Mouse (Mus musculus) left cerebral cortex, postnatal 25 days (tissue): ENCODE results near the gene Tecpr1. TPM values are rescaled to one million over a fixed set of nuclear protein-coding genes. Genes with fewer than 3 reads are reported as not detected.

Experiments used
- DNase-seq, 2 experiments: peaks; one replicate each; pipeline ENCODE4 v3.0.0; 2022; ENCODE audit warnings: low spot score in 2 of 2, mixed read lengths in 1 of 2
- intact Hi-C: fragments of 180-260 bp; cut with DNase I; formaldehyde crosslinking; loops from one replicate; pipeline ENCODE4 v1.15.1; 2025
- total RNA-seq, 2 experiments: library from RNA; stranded (reverse); gene quantifications; 2 replicates each; pipeline ENCODE4 v1.2.3; 2021

Tecpr1 gene
- total RNA-seq, 2 experiments from 2014 or later = 86.6 to 87.7 TPM

- no peak for DNase-seq
- intact Hi-C loops = no loop called here
These were observed 3.5 kb downstream of the Tecpr1 start for GRCm38 (mm10) chr5:144219936-144220335.

GRCm38 (mm10) chr5:144219306-144219705, 4.1 kb downstream of the Tecpr1 start:
- no peak for DNase-seq
- intact Hi-C loops = no loop called here

GRCm38 (mm10) chr5:144218061-144218460, 5.4 kb downstream of the Tecpr1 start:
- no peak for DNase-seq
- intact Hi-C loops = no loop called here

GRCm38 (mm10) chr5:144215992-144216391, 7.4 kb downstream of the Tecpr1 start:
- intact Hi-C loops = no loop called here
- no peak for DNase-seq

- intact Hi-C loops = no loop called here
- no peak for DNase-seq
These were observed 9.0 kb downstream of the Tecpr1 start for GRCm38 (mm10) chr5:144214453-144214852.

- intact Hi-C loops = loop anchor here (5.0 kb wide), 1 partner anchor 530 kb away; no protein-coding TSS in a partner anchor
- DNase-seq = peak; percentile 50 to 52
These were observed 15.9 kb downstream of the Tecpr1 start for GRCm38 (mm10) chr5:144207478-144207877.

GRCm38 (mm10) chr5:144206069-144206468, 17.3 kb downstream of the Tecpr1 start:
- intact Hi-C loops = loop anchor here (5.0 kb wide), 1 partner anchor 531 kb away; no protein-coding TSS in a partner anchor
- DNase-seq = no peak

GRCm38 (mm10) chr5:144204911-144205310, 18.5 kb downstream of the Tecpr1 start:
- intact Hi-C loops = loop anchor here (5.0 kb wide), 1 partner anchor 532 kb away; no protein-coding TSS in a partner anchor

GRCm38 (mm10) chr5:144204303-144204702, 19.1 kb downstream of the Tecpr1 start:
- DNase-seq = no peak
- intact Hi-C loops = no loop called here

More at GRCm38 (mm10) chr5:144204911-144205310, 18.5 kb downstream of the Tecpr1 start:
- no peak for DNase-seq

- DNase-seq = no peak
- intact Hi-C loops = no loop called here
These were observed 19.9 kb downstream of the Tecpr1 start for GRCm38 (mm10) chr5:144203398-144203959.

- intact Hi-C loops = no loop called here
- DNase-seq = no peak
These were observed 21.0 kb downstream of the Tecpr1 start for GRCm38 (mm10) chr5:144202430-144202829.

- DNase-seq = no peak
- intact Hi-C loops = no loop called here
These were observed 22.8 kb downstream of the Tecpr1 start for GRCm38 (mm10) chr5:144200616-144201015.

- no peak for DNase-seq
- intact Hi-C loops = no loop called here
These were observed 27.8 kb downstream of the Tecpr1 start for GRCm38 (mm10) chr5:144195567-144195966.

- DNase-seq = no peak
- intact Hi-C loops = no loop called here
These were observed 29.0 kb downstream of the Tecpr1 start for GRCm38 (mm10) chr5:144194416-144194815.

- intact Hi-C loops = no loop called here
- no peak for DNase-seq
These were observed 30.7 kb downstream of the Tecpr1 start for GRCm38 (mm10) chr5:144192673-144193072.

- intact Hi-C loops = no loop called here
- no peak for DNase-seq
These were observed 32.4 kb downstream of the Tecpr1 start for GRCm38 (mm10) chr5:144191026-144191425.

- DNase-seq = no peak
- intact Hi-C loops = no loop called here
These were observed 33.3 kb downstream of the Tecpr1 start, which contains the start of gene Bhlha15 for GRCm38 (mm10) chr5:144189950-144190583. Gene Bhlha15 (plus strand): TSS chr5:144190286.

- DNase-seq = no peak
- intact Hi-C loops = no loop called here
These were observed 34.1 kb downstream of the Tecpr1 start for GRCm38 (mm10) chr5:144189327-144189726.

- DNase-seq = no peak
These were observed 35.0 kb downstream of the Tecpr1 start for GRCm38 (mm10) chr5:144188422-144188821.

GRCm38 (mm10) chr5:144184350-144185045, 38.9 kb downstream of the Tecpr1 start:
- intact Hi-C loops = no loop called here
- no peak for DNase-seq

More at GRCm38 (mm10) chr5:144188422-144188821, 35.0 kb downstream of the Tecpr1 start:
- intact Hi-C loops = no loop called here
